Mouse (Mus musculus) stomach, embryonic 14.5 days (tissue): Measurements from ENCODE around the gene Ndufb8. TPM values are rescaled to one million over a fixed set of nuclear protein-coding genes. Genes with fewer than 3 reads are reported as not detected.

Experiments
- ATAC-seq: fragments of 200-750 bp; cut with Nextera tagmentation; 2 replicates; pipeline ENCODE4 v1.8.0; 2017; ENCODE audit warnings: low read depth, moderate TSS enrichment; ENCODE audit not compliant: insufficient number of reproducible peaks, insufficient read depth, low FRiP score
- H3K27ac ChIP-seq: fragments of 300-500 bp; sonication (generic); 2 replicates; pipeline ENCODE4 v1.5.1; 2014; ENCODE audit warnings: mild to moderate bottlenecking, low read length, moderate library complexity, mixed read lengths
- H3K27me3 ChIP-seq: fragments of 300-500 bp; sonication (generic); 2 replicates; pipeline ENCODE4 v1.6.1; 2014; ENCODE audit warnings: low read length, control low read depth, mixed read lengths; ENCODE audit not compliant: control insufficient read depth, insufficient read depth
- H3K36me3 ChIP-seq: fragments of 300-500 bp; sonication (generic); 2 replicates; pipeline ENCODE4 v1.6.1; 2014; ENCODE audit warnings: mild to moderate bottlenecking, control low read depth, low read length, moderate library complexity, mixed read lengths; ENCODE audit not compliant: control insufficient read depth, insufficient read depth
- H3K4me1 ChIP-seq: fragments of 300-500 bp; sonication (generic); 2 replicates; pipeline ENCODE4 v1.6.1; 2014; ENCODE audit warnings: low read length, control low read depth, mixed read lengths; ENCODE audit not compliant: control insufficient read depth, insufficient read depth
- H3K4me2 ChIP-seq: fragments of 300-500 bp; sonication (generic); replicated peaks from 2 replicates; pipeline ENCODE4 v1.6.1; 2014; ENCODE audit warnings: low read depth, low read length, control low read depth
- H3K4me3 ChIP-seq: fragments of 300-500 bp; sonication (generic); 2 replicates; pipeline ENCODE4 v1.5.1; 2014; ENCODE audit warnings: low read depth, low read length, control low read depth
- H3K9ac ChIP-seq: fragments of 300-500 bp; sonication (generic); replicated peaks from 2 replicates; pipeline ENCODE4 v1.6.1; 2014; ENCODE audit warnings: low read depth, mild to moderate bottlenecking, control low read depth, low read length, moderate library complexity, mixed read lengths
- H3K9me3 ChIP-seq: fragments of 300-500 bp; sonication (generic); 2 replicates; pipeline ENCODE4 v1.6.1; 2016; ENCODE audit warnings: low read depth, low read length, control low read depth; ENCODE audit not compliant: control insufficient read depth
- whole genome bisulfite sequencing: fragments of 180-500 bp; shearing (Covaris S2); extraction: QIAGEN DNeasy Blood & Tissue Kit; methylation state at CpG from one replicate; pipeline ENCODE4 v1.1.7; 2014; 5-methylcytosine and 5-hydroxymethylcytosine counted together
- polyA plus RNA-seq: library from polyadenylated mRNA; unstranded; fragments of >200 nt; fragmentation: Nextera tagmentation; extraction: Ambion mirVana; gene quantifications from 2 replicates; pipeline ENCODE4 v1.2.1, GENCODE M21; 2014

Gene Ndufb8
- polyA plus RNA-seq, 1 experiment from 2014 or later, result 572 TPM

- Histone ChIP-seq H3K4me3 (peak overlapping the region; percentile 38), H3K27me3 (peaks cover 29% of the 10 kb centered on the region; the same call in 1 of the 2 replicates), H3K36me3 (no peaks in the 10 kb centered on the region), H3K9ac (no peak overlapping the region), H3K4me1 (peaks cover 18% of the 10 kb centered on the region; the same call in 1 of the 2 replicates), H3K9me3 (no peaks in the 10 kb centered on the region), H3K4me2 (peak overlapping the region; percentile 89), H3K27ac (no peak overlapping the region)
- WGBS, result 1% methylated on average over 66 of the region's 66 CpGs
- 0 out of 2 replicates have a peak, but pooled peaks have one; percentile 47 for ATAC-seq
Observed at GRCm38 (mm10) chr19:44511451-44512231, 43.6 kb downstream of the Ndufb8 start.

DNA sequence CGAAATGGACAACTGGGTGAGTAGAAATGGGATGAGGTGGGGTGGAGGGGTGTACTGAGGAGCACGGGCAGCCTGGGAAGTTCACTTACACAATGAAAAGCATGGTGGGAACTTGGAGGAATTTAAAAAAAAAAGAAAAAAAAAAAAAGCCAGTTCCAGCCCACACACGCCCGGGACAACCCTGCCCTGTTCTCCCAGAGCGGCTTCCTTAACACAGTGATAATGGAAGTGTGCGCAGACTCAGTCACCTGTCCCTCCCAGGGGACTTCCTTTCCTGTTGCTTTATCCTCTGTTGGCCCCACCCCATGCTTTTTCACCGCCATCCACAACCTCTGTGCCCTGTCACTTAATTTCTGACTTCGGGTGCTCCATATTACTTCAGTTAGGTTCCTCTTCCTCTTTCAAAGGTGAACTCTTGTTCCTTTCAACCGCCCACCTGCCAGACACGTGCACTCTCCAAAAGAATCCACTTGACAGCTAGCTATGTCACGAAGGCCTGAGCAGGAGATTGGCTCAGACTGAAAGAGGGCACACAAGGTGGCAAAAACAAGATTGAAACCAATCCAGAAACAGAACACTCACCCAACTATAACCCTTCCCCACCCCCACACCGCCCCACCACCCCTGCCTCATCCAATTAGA is 44.6 kb downstream of the Ndufb8 start:
- Histone ChIP-seq H3K4me1 (peaks cover 18% of the 10 kb centered on the region; the same call in 1 of the 2 replicates), H3K9ac (no peak overlapping the region), H3K9me3 (no peaks in the 10 kb centered on the region), H3K4me3 (no peak overlapping the region), H3K36me3 (no peaks in the 10 kb centered on the region), H3K27ac (no peak overlapping the region), H3K4me2 (peak overlapping the region; percentile 89; the same call in 1 of the 2 replicates), H3K27me3 (peaks cover 29% of the 10 kb centered on the region; the same call in 1 of the 2 replicates)
- WGBS, result 5% methylated on average over 12 of the region's 12 CpGs
- no peak for ATAC-seq

- Histone ChIP-seq H3K4me2 (no peak overlapping the region), H3K4me1 (no peaks in the 10 kb centered on the region), H3K9me3 (no peaks in the 10 kb centered on the region), H3K27ac (no peak overlapping the region), H3K36me3 (no peaks in the 10 kb centered on the region), H3K27me3 (no peaks in the 10 kb centered on the region), H3K9ac (no peak overlapping the region), H3K4me3 (no peak overlapping the region)
- ATAC-seq, result no peak
- 74% methylated on average over 4 of the region's 4 CpGs for WGBS
Observed at GRCm38 (mm10) chr19:44502741-44503140, 52.5 kb downstream of the Ndufb8 start.

DNA sequence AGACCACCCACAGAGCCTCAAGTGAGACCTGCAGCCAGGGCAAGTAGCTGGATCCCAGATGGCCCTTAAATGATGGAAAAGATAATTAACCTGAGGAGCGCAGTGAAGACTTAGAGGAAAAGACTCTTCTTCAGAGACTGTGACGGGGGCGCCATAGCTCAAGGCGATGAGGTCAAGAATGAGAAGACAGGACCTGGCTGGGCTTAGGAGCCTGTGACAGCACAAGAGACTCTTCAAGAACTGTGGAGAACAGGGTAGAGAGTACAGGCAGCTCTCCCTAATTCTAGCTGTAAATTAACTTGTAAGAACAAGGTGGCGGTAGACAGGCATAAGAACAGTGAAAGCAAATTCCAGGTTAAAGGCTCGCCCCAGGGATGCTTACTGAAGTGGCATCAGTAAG is 53.3 kb downstream of the Ndufb8 start:
- Histone ChIP-seq H3K4me2 (no peak overlapping the region), H3K36me3 (no peaks in the 10 kb centered on the region), H3K4me1 (no peaks in the 10 kb centered on the region), H3K9ac (no peak overlapping the region), H3K27ac (no peak overlapping the region), H3K27me3 (no peaks in the 10 kb centered on the region), H3K9me3 (no peaks in the 10 kb centered on the region), H3K4me3 (no peak overlapping the region)
- 58% methylated on average over 6 of the region's 6 CpGs for WGBS
- no peak for ATAC-seq

DNA sequence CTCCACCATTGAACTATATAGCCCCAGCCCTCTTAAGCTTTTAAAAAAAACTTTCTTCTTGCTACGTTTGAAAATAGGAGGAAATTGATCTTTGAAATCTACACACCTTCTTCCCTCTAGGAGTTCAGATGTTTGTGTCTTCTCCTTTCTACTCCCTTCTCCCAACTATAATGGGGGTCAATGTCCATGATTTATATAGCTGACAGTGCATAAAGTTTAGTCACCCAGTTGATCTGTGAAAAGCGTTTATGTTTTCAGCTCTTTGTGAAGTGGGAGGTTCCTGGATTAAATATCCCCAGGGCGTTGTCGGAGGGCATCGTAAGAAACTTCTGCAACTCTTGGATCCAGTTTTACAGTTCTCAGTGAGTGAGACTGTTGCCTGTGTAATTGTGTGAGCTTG is 55.0 kb downstream of the Ndufb8 start:
- Histone ChIP-seq H3K27me3 (no peaks in the 10 kb centered on the region), H3K9ac (no peak overlapping the region), H3K4me3 (no peak overlapping the region), H3K4me1 (no peaks in the 10 kb centered on the region), H3K9me3 (no peaks in the 10 kb centered on the region), H3K4me2 (no peak overlapping the region), H3K36me3 (no peaks in the 10 kb centered on the region), H3K27ac (no peak overlapping the region)
- ATAC-seq, result no peak
- WGBS, result 35% methylated on average over 5 of the region's 5 CpGs

- WGBS, result 60% methylated on average over 6 of the region's 6 CpGs
- Histone ChIP-seq H3K4me3 (no peak overlapping the region), H3K4me2 (no peak overlapping the region), H3K27me3 (0 out of 2 replicates have a peak, but pooled peaks cover 2% of the 10 kb centered on the region), H3K27ac (no peak overlapping the region), H3K9me3 (no peaks in the 10 kb centered on the region), H3K36me3 (no peaks in the 10 kb centered on the region), H3K9ac (no peak overlapping the region), H3K4me1 (no peaks in the 10 kb centered on the region)
- no peak for ATAC-seq
Observed at GRCm38 (mm10) chr19:44498936-44499335, 56.3 kb downstream of the Ndufb8 start.

Other genes with a start within 250 kb of the Ndufb8 start
- 0.10 and 0.25 TPM in 2 replicates for gene Scd4, start 222.3 kb downstream of the Ndufb8 start, polyA plus RNA-seq
- 3.7 and 4.3 TPM in 2 replicates for gene Scd1, start 147.6 kb downstream of the Ndufb8 start, polyA plus RNA-seq
- gene Wnt8b, start 62.0 kb downstream of the Ndufb8 start, polyA plus RNA-seq, result 0.21 and 0.46 TPM in 2 replicates
- 0.36 and 0.67 TPM in 2 replicates for gene Sec31b, start 9.6 kb downstream of the Ndufb8 start, polyA plus RNA-seq
- gene Gm20538, start 2.6 kb downstream of the Ndufb8 start, polyA plus RNA-seq, result not detected in 2 replicates
- 29.0 and 31.3 TPM in 2 replicates for gene Hif1an, start 7.4 kb upstream of the Ndufb8 start, polyA plus RNA-seq
- gene Pax2, start 200.6 kb upstream of the Ndufb8 start, polyA plus RNA-seq, result not detected in 2 replicates